Mouse (Mus musculus) liver, embryonic 14.5 days (tissue): ENCODE measurements around the gene Ccdc65. TPM values are rescaled to one million over a fixed set of nuclear protein-coding genes. Genes with fewer than 3 reads are reported as not detected.

ENCODE experiments used
- ATAC-seq: fragments of 200-750 bp; cut with Nextera tagmentation; 2 replicates; pipeline ENCODE4 v1.8.0; 2017; ENCODE audit warnings: moderate number of reproducible peaks, mild to moderate bottlenecking, moderate library complexity; ENCODE audit not compliant: insufficient read depth
- DNase-seq, 3 experiments: peaks; one replicate each; pipeline ENCODE4 v3.0.0-alpha.2; 2012 to 2013; ENCODE audit warnings: low read depth in 3 of 3, low spot score in 3 of 3
- H3K27ac ChIP-seq: fragments of 300-500 bp; sonication (generic); 2 replicates; pipeline ENCODE4 v1.5.1; 2014; ENCODE audit warnings: moderate library complexity, mild to moderate bottlenecking, control low read depth, inconsistent platforms
- H3K27me3 ChIP-seq: fragments of 300-500 bp; sonication (generic); 2 replicates; pipeline ENCODE4 v1.6.1; 2014; ENCODE audit warnings: mild to moderate bottlenecking, low read length, moderate library complexity; ENCODE audit not compliant: control insufficient read depth, insufficient read depth
- H3K36me3 ChIP-seq: fragments of 300-500 bp; sonication (generic); replicated peaks from 2 replicates; pipeline ENCODE4 v1.6.1; 2014; ENCODE audit warnings: low read depth; ENCODE audit not compliant: control insufficient read depth, insufficient read depth
- H3K4me1 ChIP-seq, 2 experiments: fragments of 200-500 bp in 1 of 2; fragments of 300-500 bp in 1 of 2; sonication (generic) in 1 of 2; replicated peaks; 2 replicates each; pipeline ENCODE4 v1.6.1; 2012 to 2014; ENCODE audit warnings: antibody characterized with exemption in 1 of 2, inconsistent platforms in 1 of 2, low read length in 1 of 2; ENCODE audit not compliant: control insufficient read depth in 2 of 2, insufficient read depth in 2 of 2
- H3K4me2 ChIP-seq: fragments of 300-500 bp; sonication (generic); 2 replicates; pipeline ENCODE4 v1.6.1; 2014; ENCODE audit warnings: low read depth, mild to moderate bottlenecking, control low read depth, moderate library complexity
- H3K4me3 ChIP-seq, 2 experiments: fragments of 200-500 bp in 1 of 2; fragments of 300-500 bp in 1 of 2; sonication (generic) in 1 of 2; 2 replicates each; pipeline ENCODE4 v1.5.1; 2012 to 2014; ENCODE audit warnings: low read depth in 2 of 2, low read length in 2 of 2, mild to moderate bottlenecking in 2 of 2, control low read depth in 1 of 2, inconsistent platforms in 1 of 2, moderate library complexity in 1 of 2; ENCODE audit not compliant: insufficient read depth in 1 of 2
- H3K9ac ChIP-seq: fragments of 300-500 bp; sonication (generic); replicated peaks from 2 replicates; pipeline ENCODE4 v1.6.1; 2014; ENCODE audit warnings: mild to moderate bottlenecking, control low read depth, moderate library complexity
- H3K9me3 ChIP-seq: fragments of 300-500 bp; sonication (generic); 2 replicates; pipeline ENCODE4 v1.6.1; 2016; ENCODE audit warnings: low read length, mixed read lengths; ENCODE audit not compliant: control insufficient read depth
- CTCF ChIP-seq: IDR thresholded peaks from 2 replicates; pipeline ENCODE4 v1.5.1; 2016; ENCODE audit warnings: antibody characterized with exemption, low read depth, control low read depth
- EP300 ChIP-seq: IDR thresholded peaks from 2 replicates; pipeline ENCODE4 v1.6.1; 2016; ENCODE audit warnings: antibody characterized with exemption, low read depth
- WGBS: fragments of 180-500 bp; shearing (Covaris S2); extraction: QIAGEN DNeasy Blood & Tissue Kit; methylation state at CpG from one replicate; pipeline ENCODE4 v1.1.7; 2014; ENCODE audit not compliant: insufficient replicate concordance; 5-methylcytosine and 5-hydroxymethylcytosine counted together
- polyA plus RNA-seq, 2 experiments: library from polyadenylated mRNA; depleted of rRNA in 1 of 2; stranded (reverse) in 1 of 2; unstranded in 1 of 2; fragments of >200 nt; fragmentation: Nextera tagmentation in 1 of 2; extraction: Ambion mirVana in 1 of 2; gene quantifications; 2 replicates each; pipeline versions ENCODE4 v1.2.1 to v1.2.3; 2012 to 2014

The Ccdc65 gene
- polyA plus RNA-seq, 2 experiments, result 0.01 TPM; not detected in 1

- TF ChIP-seq CTCF, result peak; percentile 11; the same call in 1 of the 2 replicates
- TF ChIP-seq EP300, result no peak
- Histone ChIP-seq H3K36me3 (no peaks in the 10 kb centered on the region), H3K4me1 (peaks cover 0 to 6% of the 10 kb centered on the region in 2 experiments; a peak in 3 of 4 replicates), H3K9ac (peak overlapping the region; percentile 72), H3K9me3 (no peaks in the 10 kb centered on the region), H3K4me2 (peak overlapping the region; percentile 98), H3K27ac (no peak overlapping the region), H3K27me3 (peaks cover 5% of the 10 kb centered on the region), H3K4me3 (peak overlapping the region; percentile 71 to 91)
- 1% methylated on average over 24 of the region's 24 CpGs for WGBS
- DNase-seq, result peak in 1 of 3 experiments; percentile 39
- ATAC-seq, result peak; percentile 67
Measured at GRCm38 (mm10) chr15:98762201-98762621, 54.2 kb downstream of the Ccdc65 start.

DNA sequence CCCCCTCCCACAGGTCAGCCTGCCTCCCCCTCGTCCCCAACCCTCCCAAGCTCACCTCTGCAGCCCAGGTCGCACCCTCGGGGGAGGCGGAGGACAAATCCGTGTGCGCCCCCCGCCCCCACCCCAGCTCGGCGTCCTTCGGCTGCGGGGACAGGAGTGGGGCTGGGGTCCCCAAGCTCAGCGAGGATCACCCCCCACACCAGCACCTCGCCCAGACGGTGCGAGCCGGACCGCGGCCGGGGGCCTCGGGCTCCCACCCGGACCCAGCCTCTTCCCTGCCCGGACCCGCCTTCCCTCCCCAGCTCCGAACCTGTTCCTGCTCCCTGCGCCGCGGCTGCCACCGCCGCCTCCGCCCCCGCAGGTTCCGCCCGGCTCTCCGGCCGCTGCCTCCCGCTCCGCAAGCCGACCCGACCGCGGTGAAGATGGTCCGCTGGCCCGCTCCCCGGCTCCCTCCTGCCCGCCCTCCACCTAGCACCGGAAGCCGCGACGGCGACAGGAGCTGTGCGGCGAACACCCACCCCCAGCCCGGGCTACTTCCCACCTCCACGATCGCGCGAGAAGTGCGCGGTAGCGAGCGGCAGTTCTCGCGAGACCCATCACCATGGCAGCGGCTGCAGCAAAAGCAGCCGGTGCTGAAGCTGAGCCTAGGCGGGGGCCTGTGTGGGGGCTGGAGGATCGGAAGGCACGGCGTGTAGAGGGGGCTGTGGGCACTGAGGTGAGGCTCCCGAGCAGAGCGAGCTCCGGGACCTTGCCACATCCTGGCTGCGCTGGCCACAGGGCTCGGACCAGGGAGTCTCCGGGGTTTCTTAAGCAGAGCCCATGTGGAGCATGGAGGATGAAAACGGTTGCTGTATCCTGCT, 54.9 kb downstream of the Ccdc65 start, which contains the start of gene Arf3:
Gene Arf3, minus strand, starts transcription at position 545 of the 860 bp plus-strand sequence.
- Histone ChIP-seq H3K9ac (peak within 1 kb of the TSS; percentile 72), H3K4me3 (peak within 1 kb of the TSS; percentile 71 to 91), H3K27ac (no peak within 1 kb of the TSS), H3K27me3 (peaks cover 5% of the 10 kb centered on the region), H3K36me3 (no peaks in the 10 kb centered on the region), H3K9me3 (no peaks in the 10 kb centered on the region), H3K4me1 (peaks cover 0 to 6% of the 10 kb centered on the region in 2 experiments; a peak in 3 of 4 replicates), H3K4me2 (peak within 1 kb of the TSS; percentile 98)
- under 1% methylated on average over 72 of the region's 76 CpGs for WGBS
- TF ChIP-seq EP300, result peak; percentile 76
- no peak for TF ChIP-seq CTCF
- ATAC-seq (peak; percentile 83), DNase-seq (peak; percentile 74 to 79 (median 75))

GRCm38 (mm10) chr15:98765929-98766328, 57.9 kb downstream of the Ccdc65 start:
- Histone ChIP-seq H3K4me3 (no peak overlapping the region), H3K9ac (no peak overlapping the region), H3K4me2 (no peak overlapping the region), H3K36me3 (no peaks in the 10 kb centered on the region), H3K27me3 (peaks cover 5% of the 10 kb centered on the region), H3K4me1 (peaks cover 0 to 6% of the 10 kb centered on the region in 2 experiments; a peak in 3 of 4 replicates), H3K9me3 (no peaks in the 10 kb centered on the region), H3K27ac (no peak overlapping the region)
- ATAC-seq, result no peak
- 53% methylated on average over 4 of the region's 4 CpGs for WGBS
- no peak for DNase-seq
- no peak for TF ChIP-seq CTCF
- no peak for TF ChIP-seq EP300

GRCm38 (mm10) chr15:98768259-98768658, 60.3 kb downstream of the Ccdc65 start:
- no peaks in the 10 kb centered on the region for H3K36me3 ChIP-seq
- no peak overlapping the region for H3K4me3 ChIP-seq
- 45% methylated on average over 5 of the region's 5 CpGs for WGBS
- no peak for TF ChIP-seq EP300
- TF ChIP-seq CTCF, result no peak
- DNase-seq (no peak), ATAC-seq (no peak)
- peaks cover 0 to 2% of the 10 kb centered on the region in 2 experiments; a peak in 2 of 4 replicates for H3K4me1 ChIP-seq
- no peak overlapping the region for H3K27ac ChIP-seq
- H3K9ac ChIP-seq, result no peak overlapping the region
- peaks cover 23% of the 10 kb centered on the region for H3K27me3 ChIP-seq
- H3K9me3 ChIP-seq, result no peaks in the 10 kb centered on the region
- H3K4me2 ChIP-seq, result no peak overlapping the region

- H3K27me3 ChIP-seq, result peaks cover 55% of the 10 kb centered on the region
- H3K9me3 ChIP-seq, result no peaks in the 10 kb centered on the region
- no peak overlapping the region for H3K9ac ChIP-seq
- DNase-seq (no peak), ATAC-seq (no peak)
- TF ChIP-seq CTCF (no peak), EP300 (no peak)
- peak overlapping the region; percentile 66 for H3K4me2 ChIP-seq
- H3K27ac ChIP-seq, result no peak overlapping the region
- no peaks in the 10 kb centered on the region for H3K36me3 ChIP-seq
- 4% methylated on average over 12 of the region's 12 CpGs for WGBS
- H3K4me3 ChIP-seq, result peak overlapping the region in 1 of 2 experiments; percentile 40; a peak in 1 of 4 replicates
- H3K4me1 ChIP-seq, result peaks cover 0 to 2% of the 10 kb centered on the region in 2 experiments; a peak in 2 of 4 replicates
Measured at GRCm38 (mm10) chr15:98771813-98772425, 63.9 kb downstream of the Ccdc65 start.
